Mouse (Mus musculus): ENCODE measurements around the gene Kdm1a. TPM values are rescaled to one million over a fixed set of nuclear protein-coding genes. Genes with fewer than 3 reads are reported as not detected.

The Kdm1a gene
- polyA plus RNA-seq, 1 experiment from 2014 or later = 118 TPM

GRCm38 (mm10) chr4:136518141-136518540 lies 84.4 kb downstream of the Kdm1a start:
- WGBS = 95% methylated on average over 2 of the region's 2 CpGs
- Histone ChIP-seq H3K4me1 (peaks cover 5% of the 10 kb centered on the region; the same call in 1 of the 2 replicates), H3K4me2 (replicated peaks) (no peak overlapping the region), H3K36me3 (peaks cover 4% of the 10 kb centered on the region; the same call in 1 of the 2 replicates), H3K4me3 (no peak overlapping the region), H3K9ac (no peak overlapping the region), H3K27me3 (no peaks in the 10 kb centered on the region), H3K27ac (no peak overlapping the region), H3K9me3 (replicated peaks) (no peaks in the 10 kb centered on the region)
- ATAC-seq (ENCODE audit: low FRiP score) = no peak

- Histone ChIP-seq H3K9me3 (replicated peaks) (no peaks in the 10 kb centered on the region), H3K27me3 (no peaks in the 10 kb centered on the region), H3K36me3 (no peaks in the 10 kb centered on the region), H3K4me1 (peaks cover 11% of the 10 kb centered on the region; the same call in 1 of the 2 replicates), H3K4me2 (replicated peaks) (no peak overlapping the region), H3K9ac (no peak overlapping the region), H3K4me3 (no peak overlapping the region), H3K27ac (no peak overlapping the region)
- ATAC-seq (ENCODE audit: low FRiP score) = no peak
Observed at GRCm38 (mm10) chr4:136512905-136513304, 89.6 kb downstream of the Kdm1a start.

- Histone ChIP-seq H3K4me2 (replicated peaks) (no peak overlapping the region), H3K36me3 (no peaks in the 10 kb centered on the region), H3K9me3 (replicated peaks) (no peaks in the 10 kb centered on the region), H3K9ac (no peak overlapping the region), H3K27ac (no peak overlapping the region), H3K4me1 (peaks cover 11% of the 10 kb centered on the region; the same call in 1 of the 2 replicates), H3K4me3 (no peak overlapping the region), H3K27me3 (no peaks in the 10 kb centered on the region)
- 56% methylated on average over 4 of the region's 4 CpGs for WGBS
- ATAC-seq (ENCODE audit: low FRiP score) = no peak
Observed at GRCm38 (mm10) chr4:136511708-136512107, 90.8 kb downstream of the Kdm1a start.

GRCm38 (mm10) chr4:136509857-136510256 lies 92.7 kb downstream of the Kdm1a start:
- Histone ChIP-seq H3K27me3 (no peaks in the 10 kb centered on the region), H3K36me3 (no peaks in the 10 kb centered on the region), H3K4me1 (peaks cover 9% of the 10 kb centered on the region; the same call in 1 of the 2 replicates), H3K27ac (no peak overlapping the region), H3K4me3 (no peak overlapping the region), H3K4me2 (replicated peaks) (no peak overlapping the region), H3K9ac (no peak overlapping the region), H3K9me3 (replicated peaks) (no peaks in the 10 kb centered on the region)
- ATAC-seq (ENCODE audit: low FRiP score) = no peak
- 75% methylated on average over 1 of the region's 1 CpGs for WGBS

- Histone ChIP-seq H3K27ac (no peak overlapping the region), H3K9me3 (replicated peaks) (no peaks in the 10 kb centered on the region), H3K4me2 (replicated peaks) (no peak overlapping the region), H3K4me3 (no peak overlapping the region), H3K9ac (no peak overlapping the region), H3K4me1 (no peaks in the 10 kb centered on the region; the same call in 1 of the 2 replicates), H3K36me3 (no peaks in the 10 kb centered on the region), H3K27me3 (no peaks in the 10 kb centered on the region)
- ATAC-seq (ENCODE audit: low FRiP score) = no peak
- 58% methylated on average over 2 of the region's 2 CpGs for WGBS
Observed at GRCm38 (mm10) chr4:136505426-136506215, 96.9 kb downstream of the Kdm1a start.

Small RNA genes lying within 50 kb of the gene (microRNA-seq; reads per million reads assigned to microRNA genes)
- not detected for gene Gm22180

Other genes starting within 250 kb of the Kdm1a start
- gene Htr1d, start 179.2 kb downstream of the Kdm1a start, polyA plus RNA-seq (2016; fragmentation: Nextera tagmentation; extraction: Ambion mirVana) = 0.26 and 0.50 TPM in 2 replicates
- gene 6030445D17Rik, start 140.5 kb downstream of the Kdm1a start, polyA plus RNA-seq (2016; fragmentation: Nextera tagmentation; extraction: Ambion mirVana) = 0.12 TPM in 1 of 2 replicates, not detected in the other
- 80.9 and 83.1 TPM in 2 replicates for gene Luzp1, start 133.0 kb downstream of the Kdm1a start, polyA plus RNA-seq (2016; fragmentation: Nextera tagmentation; extraction: Ambion mirVana)
- not detected in 2 replicates for gene Tex46, start 7.7 kb upstream of the Kdm1a start, polyA plus RNA-seq (2016; fragmentation: Nextera tagmentation; extraction: Ambion mirVana)
- gene Lactbl1, start 19.9 kb upstream of the Kdm1a start, polyA plus RNA-seq (2016; fragmentation: Nextera tagmentation; extraction: Ambion mirVana) = 0.06 TPM in 1 of 2 replicates, not detected in the other
- gene Ephb2, start 233.3 kb upstream of the Kdm1a start, polyA plus RNA-seq (2016; fragmentation: Nextera tagmentation; extraction: Ambion mirVana) = 25.4 and 30.8 TPM in 2 replicates